Mouse (Mus musculus) adrenal gland, postnatal 25 days (tissue): ENCODE data around the gene Terf2. TPM values are rescaled to one million over a fixed set of nuclear protein-coding genes. Genes with fewer than 3 reads are reported as not detected.
A peak's percentile ranks its signal among the peaks of the same experiment; 100 is the strongest.
"Not testable (repeated sequence)": the region's sequence is repeated elsewhere in the genome, so short reads cannot be mapped to it uniquely, and the experiment has no call there.

ENCODE experiments used
- DNase-seq: peaks from one replicate; pipeline ENCODE4 v3.0.0; 2021; ENCODE audit warnings: mixed read lengths
- total RNA-seq: library from RNA; stranded (reverse); gene quantifications from 2 replicates; pipeline ENCODE4 v1.2.3, GENCODE M21; 2021

Gene Terf2
- total RNA-seq, 1 experiment from 2014 or later = 30.2 TPM

DNA sequence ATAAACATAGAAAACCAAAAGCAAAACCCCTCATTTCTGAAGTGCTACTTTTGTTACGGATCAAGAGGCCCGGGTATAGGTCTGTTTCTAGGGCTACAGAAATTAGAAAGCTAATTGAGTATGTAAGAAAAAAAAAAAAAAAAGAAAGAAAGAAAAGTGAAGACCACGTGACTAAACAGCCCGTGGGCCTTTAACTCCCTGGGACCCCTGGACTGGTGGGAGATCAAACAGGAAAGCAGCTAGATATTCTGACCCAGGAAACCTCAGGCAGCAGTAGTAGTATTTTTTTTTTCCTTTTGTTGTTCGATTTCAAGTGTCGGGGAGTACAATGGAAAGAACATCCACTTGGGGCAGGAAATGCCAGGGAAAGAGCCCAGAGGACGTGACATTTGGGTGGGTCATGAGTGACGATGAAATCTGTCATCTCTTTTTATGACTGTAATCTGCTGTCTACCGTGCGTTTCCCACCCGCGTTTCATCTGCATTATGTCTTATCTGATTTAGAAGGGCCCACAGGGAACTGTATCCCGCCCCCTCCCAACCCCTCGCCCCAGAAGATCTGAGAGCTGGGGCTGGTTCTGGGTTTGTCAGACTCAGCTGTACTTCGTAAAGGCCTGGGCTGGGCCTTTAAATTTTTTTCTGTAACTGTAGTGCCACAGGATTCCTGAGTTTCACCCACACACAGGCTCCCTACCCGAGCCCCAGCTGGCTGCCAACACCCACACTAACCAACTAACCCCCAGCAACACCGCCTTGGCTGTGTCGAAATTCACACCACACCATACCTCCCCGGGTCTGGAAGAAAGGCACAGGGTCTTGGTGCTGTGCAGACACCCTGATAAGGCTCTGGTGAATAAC is 18.0 kb upstream of the Terf2 start:
- DNase-seq = no peak

DNA sequence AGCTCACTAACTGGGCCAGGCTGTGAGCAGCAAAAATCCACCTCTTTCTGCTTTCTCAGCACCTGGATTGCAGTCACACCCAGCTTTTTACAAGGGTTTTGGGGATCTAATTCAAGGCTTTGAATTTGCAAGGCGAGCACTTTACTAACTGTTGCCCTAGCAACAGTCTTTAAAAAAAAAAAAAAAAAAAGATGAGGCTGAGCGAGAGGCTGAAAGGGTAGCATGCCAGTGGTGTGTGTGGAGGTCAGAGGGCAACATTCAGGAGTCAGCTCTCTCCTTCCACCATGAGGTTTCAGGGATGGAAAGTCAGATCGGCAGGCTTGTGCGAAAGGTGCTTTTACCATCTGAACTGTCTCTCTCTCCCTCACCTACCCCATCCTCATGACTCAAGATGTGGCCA is 16.9 kb upstream of the Terf2 start:
- DNase-seq = no peak

DNA sequence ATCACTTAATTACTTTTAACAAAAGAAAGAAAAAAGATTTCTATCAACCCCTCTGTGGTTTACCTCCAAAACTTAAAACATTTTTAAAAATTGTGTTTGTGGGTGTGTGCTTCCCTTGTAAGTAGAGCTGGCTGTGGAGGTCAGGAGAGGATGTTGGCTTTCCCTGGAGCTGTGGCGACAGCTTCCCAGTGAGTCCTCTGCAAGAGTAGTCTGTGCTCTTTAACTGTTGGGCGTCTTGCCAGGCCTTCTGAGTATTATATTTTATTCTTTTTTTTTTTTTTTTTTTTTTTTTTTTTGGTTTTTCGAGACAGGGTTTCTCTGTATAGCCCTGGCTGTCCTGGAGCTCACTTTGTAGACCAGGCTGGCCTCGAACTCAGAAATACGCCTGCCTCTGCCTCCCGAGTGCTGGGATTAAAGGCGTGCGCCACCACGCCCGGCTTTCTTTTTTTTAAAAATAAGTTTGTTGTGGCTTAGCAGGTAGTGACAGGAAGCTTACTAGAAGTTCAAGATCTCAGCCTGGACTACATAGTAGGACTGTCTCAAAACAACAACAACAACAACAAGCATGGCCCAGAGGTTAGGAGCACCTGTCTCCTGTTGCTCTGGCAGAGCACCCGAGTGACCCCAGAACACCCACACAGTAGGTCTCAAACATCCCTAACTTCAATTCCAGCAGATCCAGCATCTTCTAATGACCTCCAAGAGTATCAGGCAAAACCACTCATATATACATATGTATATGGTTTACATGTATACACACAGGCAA is 15.2 kb upstream of the Terf2 start:
- no peak for DNase-seq

DNA sequence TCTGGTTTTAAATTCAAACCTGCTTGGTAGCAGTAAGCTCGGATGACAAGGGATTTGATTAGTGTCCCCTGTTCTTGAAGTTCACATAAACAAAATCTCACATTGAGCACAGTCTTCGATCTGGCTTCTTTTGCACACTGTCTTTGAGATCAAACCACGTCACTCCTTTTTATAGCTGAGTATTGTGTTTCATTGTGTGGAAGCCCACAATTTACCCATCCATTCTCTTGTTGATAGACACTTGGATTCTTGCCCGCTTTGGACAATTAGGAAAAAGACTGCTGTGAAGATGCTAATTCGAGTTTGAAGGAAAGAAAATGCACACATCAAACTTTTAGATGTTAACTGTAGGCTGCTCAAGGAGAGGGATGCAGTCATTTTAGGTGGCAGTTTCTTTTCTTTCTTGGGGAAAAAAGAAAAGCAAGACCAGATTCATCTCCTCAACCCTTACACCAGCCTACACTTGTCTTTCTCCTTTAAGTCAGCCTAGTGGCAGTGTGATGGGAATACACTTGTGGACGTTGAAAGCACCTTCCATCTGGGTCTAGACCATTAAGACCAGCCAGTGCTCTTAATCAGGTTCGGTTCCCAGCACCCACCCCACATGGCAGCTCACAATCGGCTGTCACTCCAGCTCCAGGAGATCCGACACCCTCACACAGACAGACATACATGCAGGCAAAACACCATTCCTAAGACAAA is 14.4 kb upstream of the Terf2 start:
- DNase-seq = no peak

DNA sequence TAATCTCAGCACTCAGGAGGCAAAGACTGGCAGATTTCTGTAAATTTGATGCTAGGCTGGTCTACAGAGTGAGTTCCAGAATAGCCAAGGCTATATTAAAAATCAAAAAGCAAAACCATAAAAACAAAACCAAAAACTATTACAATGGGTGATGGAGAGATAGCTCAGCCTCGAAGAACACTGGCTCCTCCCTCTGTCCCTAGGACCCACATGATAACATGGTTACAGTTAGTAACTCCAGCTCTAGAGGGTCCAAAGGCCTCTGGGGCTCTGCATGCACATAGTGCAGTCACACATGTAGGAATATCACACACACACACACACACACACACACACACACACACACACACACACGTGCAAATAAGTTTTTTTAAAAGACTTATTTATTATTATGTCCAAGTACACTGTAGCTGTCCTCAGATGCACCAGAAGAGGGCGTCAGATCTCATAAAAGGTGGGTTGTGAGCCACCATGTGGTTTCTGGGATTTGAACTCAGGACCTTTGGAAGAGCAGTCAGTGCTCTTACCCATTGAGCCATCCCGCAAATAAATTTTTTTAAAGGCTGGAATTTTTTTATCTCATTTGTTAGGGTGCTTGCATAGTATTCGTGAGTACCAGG is 13.6 kb upstream of the Terf2 start:
- no peak for DNase-seq

DNA sequence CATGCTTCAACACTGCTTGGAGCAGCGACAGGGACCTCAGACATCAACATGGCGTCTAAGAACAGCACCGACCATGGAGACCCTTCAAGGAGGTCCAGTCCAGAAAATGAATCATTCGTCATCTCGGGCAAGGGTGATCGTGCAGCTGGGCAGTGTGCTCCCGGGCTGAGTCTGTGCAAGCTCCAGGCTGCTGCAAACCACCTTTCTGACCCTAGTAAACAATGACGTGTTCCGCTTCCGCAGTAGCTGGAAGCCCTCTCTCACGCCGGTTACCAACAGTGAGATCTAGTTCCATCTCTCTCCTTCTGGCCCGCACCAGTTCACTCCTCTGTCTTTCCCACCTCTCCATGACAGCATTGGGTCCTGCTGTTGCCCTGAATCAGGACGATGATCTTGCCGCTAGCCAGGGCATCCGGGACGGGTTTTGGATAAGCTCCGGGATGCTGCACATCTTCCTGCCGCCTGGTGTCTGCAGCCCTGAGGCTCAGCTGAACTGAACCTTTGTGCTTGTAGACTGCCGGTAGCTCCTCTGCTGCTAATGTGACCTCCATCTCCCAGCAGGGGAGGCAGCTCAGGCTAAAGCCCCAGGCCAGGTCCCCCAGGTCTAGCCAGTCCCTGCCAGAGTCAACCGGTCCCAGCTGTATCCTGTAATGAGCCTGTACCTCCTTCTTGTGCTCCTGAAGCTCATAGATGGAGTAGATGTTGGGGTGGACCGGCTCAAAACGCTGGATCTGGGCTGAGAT is 12.8 kb upstream of the Terf2 start:
- DNase-seq = no peak

DNA sequence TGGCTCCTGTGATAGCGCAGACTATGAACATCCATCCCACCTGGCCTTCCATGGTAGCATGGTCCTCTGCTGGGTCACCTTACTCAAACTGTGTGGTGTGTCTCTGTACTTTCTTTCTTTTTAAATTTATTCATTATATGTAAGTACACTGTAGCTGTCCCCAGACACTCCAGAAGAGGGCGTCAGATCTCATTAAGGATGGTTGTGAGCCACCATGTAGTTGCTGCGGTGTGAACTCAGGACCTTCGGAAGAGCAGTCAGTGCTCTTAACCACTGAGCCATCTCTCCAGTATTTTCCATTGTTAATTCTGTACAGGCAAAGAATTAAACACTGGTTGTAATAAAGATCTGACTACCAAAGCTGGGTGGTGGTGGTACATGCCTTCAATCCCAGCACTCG is 11.7 kb upstream of the Terf2 start:
- DNase-seq = not testable (repeated sequence)

DNA sequence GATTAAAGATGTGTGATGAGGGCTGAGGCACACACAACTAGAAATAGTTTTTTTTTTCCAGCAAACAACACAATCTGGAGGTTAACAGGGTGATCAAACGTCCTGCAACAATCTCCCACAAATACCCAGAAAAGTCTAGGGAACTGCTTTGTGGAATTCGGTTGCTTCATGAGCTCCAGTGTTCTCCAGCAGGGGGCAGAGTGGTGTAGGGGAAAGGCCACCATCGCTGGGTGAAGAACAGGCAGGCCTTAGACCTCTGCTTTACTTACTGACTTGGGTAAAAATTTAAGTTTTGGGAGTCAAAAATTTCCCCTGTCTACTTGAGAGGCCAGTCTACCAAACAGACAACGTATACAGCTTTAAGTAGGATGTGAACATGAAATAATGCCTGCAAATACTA is 8.2 kb upstream of the Terf2 start:
- peak; percentile 82 for DNase-seq

DNA sequence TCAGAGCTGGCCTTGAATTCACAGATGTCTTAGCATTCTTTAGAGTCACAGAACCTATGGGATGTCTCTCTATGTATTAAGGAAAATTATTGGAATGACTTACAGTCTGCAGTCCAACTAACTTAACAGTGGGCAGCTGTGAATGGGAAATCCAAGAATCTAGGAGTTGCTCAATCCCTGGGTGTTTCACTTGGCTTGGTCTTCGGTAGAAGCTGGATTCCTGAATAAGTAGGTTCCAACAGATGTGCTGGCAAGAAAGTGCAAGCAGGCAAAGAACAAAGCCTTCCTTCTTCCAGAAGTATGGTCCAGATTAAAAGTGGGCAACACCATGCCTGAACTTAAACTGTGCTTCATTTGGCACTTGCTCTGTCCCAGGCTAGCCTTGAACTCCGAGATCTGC is 4.3 kb upstream of the Terf2 start:
- no peak for DNase-seq

DNA sequence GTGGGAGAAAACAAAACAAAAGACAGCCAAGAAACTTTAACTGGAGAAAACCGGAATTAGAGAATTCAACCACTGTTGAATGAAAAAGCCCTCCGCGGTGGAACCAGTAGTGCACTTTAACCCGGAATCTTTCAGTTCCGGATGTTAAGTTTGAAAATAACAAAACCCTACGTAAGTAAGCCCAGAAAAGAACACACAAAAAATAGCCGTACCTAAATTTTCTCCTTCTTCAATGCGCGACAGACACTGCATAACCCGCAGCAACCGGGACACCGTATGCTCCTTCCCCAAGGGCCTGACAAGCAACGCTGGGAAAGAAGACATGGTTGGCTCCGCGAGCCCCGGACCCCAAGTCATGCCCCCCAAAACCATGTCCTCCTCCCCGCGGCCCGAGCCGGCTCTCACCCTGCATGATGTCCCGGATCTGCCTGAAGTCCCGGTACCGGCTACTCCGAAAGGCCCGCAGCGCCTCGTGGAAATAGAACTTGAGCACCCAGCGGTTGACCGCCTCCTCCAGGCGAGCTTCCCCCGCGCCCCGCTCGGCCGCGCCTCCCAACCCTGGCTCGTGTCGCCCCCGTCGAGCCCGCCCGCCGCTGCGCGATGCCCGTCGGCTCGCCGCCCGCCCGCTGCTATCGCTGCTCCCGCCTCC is 506 bp downstream of the Terf2 start:
- no peak for DNase-seq

DNA sequence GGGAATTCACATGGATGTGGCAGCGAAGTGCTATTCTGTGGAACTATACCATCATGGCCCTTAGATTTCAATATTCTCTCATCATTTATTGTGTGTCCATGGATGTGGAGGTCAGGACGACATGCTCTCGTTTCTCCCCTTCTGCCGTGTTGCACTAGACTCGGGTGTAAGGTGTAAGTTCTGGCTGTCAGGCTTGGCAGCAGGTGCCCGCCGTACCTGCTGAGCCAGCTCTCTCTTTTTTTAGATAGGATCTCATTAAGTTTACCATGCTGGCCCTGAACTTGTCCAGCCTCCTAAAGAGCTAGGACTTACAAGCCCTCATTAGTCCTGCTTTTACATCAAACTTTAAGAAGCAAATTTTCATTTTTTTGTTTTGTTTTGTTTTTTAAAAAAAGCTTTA is 5.8 kb downstream of the Terf2 start:
- no peak for DNase-seq

DNA sequence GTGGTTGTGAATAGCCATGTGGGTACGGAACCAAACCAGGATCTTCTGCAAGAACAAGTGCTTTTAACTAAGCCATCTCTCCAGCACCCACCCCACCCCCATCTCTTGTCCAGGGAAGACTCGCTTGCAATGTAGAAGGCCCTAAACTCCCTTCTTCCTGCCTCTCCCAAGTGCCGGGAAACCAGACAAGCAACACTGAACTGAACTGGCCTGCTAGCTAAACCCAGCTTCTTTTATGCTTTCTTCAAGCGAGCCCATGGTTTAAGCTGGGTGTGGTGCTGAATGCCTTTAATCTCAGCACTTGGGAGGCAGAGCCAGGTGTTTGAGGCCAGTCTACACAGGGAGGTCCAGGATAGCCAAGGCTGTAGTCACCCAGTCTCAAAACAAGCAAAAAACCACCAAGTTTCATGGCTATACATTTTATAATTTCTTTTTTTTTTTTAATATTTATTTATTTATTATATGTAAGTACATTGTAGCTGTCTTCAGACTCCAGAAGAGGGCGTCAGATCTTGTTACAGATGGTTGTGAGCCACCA is 7.8 kb downstream of the Terf2 start:
- no peak for DNase-seq

DNA sequence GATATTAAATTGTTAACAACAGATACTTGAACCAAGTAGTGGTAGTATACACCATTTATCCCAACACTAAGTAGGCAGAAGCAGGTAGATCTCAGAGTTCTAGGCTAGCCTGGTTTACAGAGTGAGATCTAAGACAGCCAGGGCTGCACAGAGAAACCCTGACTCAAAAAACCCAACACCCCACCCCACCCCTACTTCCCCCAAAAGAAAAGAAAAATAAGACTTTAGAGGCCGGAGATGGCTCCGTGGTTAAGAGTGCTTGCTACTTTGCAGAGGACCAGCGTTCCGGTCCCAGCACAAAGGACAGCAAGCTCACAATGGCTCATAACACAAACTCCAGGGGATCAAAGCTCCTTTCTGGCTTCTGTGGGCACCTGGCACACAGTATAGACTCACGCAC is 10.3 kb downstream of the Terf2 start:
- no peak for DNase-seq

DNA sequence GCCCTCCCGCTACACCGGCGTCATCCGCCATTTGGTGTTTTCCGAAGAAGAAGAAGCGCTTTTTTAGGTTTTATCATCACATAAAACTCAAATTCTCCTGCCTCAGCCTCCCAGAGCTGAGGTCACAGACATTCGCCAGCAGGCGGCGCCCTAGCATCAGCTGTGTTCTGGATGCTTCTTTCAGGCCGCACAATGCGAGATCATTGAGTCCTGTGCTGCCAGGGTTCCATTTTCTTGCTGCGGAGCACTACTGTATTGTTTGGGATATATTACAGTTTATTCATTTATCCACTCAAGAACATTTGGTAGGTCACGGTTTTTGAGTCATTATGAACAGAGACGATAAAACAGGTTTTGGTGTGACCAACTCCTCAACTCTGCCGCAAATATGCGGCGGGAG is 11.0 kb downstream of the Terf2 start:
- no peak for DNase-seq

DNA sequence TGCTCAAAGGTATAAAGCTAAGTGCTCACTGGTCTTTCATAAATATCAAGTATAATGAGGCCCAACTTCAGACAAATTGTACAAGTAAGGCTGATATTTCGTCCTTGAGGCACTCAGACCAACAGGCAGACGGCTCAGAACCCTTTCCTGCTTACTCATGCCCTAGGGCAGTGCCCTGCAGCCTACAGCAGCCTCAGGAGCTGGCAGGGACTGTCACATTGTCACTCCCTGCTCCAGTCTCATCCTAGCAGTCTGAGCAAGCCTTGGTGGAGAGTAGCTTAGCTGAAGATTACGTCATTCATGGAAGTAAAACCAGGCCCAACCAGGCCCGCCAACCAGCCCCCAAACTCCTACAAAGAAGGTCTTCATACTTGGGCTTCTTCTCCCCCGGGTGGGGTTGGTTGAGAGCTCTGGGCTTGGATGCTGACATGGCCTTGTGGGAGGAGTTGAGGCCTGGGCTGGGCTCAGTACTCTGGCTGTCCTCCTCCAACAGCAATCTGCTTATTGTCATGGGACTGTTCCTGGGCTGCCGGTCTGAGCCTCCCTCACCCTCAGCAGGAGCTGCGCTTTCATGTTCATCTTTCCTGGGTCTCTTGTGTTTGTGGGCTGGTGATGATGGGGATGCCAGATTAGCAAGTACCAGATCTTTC is 20.0 kb downstream of the Terf2 start:
- peak; percentile 44 for DNase-seq

DNA sequence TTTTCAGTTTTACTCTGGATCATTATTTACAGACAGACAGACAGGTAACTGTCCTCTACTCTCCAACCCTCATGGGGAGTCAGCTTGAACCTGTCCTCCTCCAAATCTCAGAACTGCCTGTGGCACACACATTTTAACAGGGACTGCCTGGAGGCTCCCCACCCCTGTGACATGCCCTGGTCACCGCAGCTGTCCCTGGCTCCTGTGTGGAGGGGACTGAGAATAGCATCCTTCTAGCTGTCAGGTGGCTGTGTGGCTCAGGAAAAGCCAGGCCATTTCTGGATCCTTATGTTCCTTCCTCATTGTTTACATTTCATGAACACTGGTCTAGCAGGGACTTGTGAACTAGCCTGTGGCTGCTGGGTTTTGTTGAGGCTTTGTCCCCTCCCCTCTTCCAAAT is 22.2 kb downstream of the Terf2 start:
- no peak for DNase-seq

DNA sequence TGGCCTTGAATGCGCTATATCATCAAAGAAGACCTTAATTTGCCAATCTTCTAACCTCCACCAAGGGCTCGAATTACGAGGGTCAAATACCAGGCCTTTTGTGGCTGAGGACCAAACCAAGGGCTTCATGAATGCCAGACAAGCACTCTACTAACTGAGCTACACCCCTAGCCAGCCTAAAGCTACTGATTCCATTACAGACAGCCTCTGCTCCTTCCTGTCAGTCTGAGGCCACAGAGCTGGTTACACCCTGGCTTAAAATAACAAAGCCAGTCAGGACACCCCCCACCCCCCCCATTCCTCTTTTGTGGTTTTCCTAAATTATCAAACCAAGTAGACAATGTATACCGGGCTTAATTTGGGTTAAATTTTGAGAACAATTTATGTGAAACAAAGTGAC is 22.6 kb downstream of the Terf2 start:
- DNase-seq = no peak

DNA sequence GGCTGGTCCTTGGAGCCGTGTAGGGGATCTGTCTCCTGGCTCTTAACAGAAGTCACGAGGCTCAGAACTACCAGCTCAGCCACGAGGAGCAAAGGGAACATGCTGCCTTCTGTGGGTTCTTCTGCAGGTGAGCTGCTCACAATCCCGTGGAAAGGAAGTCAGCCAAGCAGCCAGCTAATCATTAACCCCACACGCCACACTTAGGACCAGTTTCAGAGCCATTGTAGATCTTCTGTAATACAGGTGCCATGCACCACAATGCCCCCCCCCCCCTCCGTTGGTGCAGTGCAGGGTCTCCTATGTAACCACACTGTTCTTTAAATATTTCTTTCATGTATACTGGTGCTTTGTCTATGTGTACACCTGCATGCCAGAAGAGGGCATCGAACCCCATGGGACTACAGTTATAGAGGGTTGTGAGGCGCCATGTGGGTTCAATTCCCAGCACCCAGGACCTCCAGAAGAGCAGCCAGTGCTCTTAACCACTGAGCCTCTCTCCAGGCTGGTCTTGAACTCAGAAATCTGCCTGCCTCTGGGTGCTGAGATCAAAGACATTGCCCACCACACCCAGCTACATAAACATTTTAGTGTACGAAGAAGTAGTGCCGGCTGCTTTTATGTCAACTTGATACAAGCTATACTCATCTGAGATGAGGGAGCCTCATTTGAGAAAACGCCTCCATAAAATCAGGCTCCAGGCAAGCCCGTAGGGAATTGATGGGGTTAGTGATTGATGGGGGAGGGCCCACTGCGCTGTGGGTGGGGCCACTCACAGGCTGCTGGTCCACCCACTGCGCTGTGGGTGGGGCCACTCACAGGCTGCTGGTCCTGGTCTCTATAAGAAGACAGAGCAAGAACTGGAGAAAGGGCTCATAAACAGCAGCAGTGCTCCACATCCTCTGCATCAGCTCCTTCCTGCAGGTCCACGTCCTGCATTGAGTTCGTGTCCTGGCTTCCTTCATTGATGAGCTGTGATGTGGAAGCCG is 30.5 kb downstream of the Terf2 start, which contains the start of gene Tmed6:
Gene Tmed6 (minus strand): TSS at position 134 of the 986 bp plus-strand sequence.
- peak; percentile 23 for DNase-seq

DNA sequence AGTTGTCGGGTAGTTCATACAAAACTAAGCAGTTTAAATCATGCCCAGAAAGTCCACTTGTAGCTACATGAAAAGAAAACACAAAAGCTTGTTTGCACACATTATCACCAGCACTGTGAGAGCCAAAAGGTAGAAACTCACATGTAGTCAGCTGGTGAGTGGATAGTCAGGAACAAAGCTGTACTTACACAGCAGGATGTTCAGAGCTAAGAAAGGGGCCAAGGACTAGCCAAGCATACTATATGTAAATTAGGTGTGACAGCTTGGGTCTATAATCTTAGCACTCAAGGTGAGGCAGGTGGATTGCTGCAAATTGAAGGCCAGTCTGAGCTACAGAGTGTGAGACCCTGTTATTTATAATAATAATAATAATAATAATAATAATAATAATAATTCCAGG is 33.7 kb downstream of the Terf2 start:
- DNase-seq = no peak
